Mouse (Mus musculus): ENCODE results near the gene 6820408C15Rik.

- TF ChIP-seq CTCF (IDR thresholded peaks at IDR 0.05; ENCODE audit: low read depth) (no peak), EP300 (IDR thresholded peaks at IDR 0.05; ENCODE audit: low read depth) (no peak)
Observed at GRCm38 (mm10) chr2:152372104-152372503, 43.3 kb upstream of the 6820408C15Rik start.

Measured in liver, embryonic 14.5 days (tissue).